Mouse (Mus musculus): Measurements from ENCODE around the gene Saysd1. TPM values are rescaled to one million over a fixed set of nuclear protein-coding genes. Genes with fewer than 3 reads are reported as not detected.

The Saysd1 gene
- polyA plus RNA-seq, 1 experiment from 2014 or later, result 14.6 TPM

- Histone ChIP-seq H3K36me3 (ENCODE audit: control insufficient read depth, insufficient read depth, low read length) (no peaks in the 10 kb centered on the region), H3K4me2 (ENCODE audit: low read depth, low read length) (no peak overlapping the region), H3K27ac (replicated peaks; ENCODE audit: low read depth, low read length) (no peak overlapping the region), H3K9ac (ENCODE audit: low read depth, low read length) (no peak overlapping the region), H3K27me3 (replicated peaks; ENCODE audit: control insufficient read depth, insufficient read depth, low read length) (no peaks in the 10 kb centered on the region), H3K9me3 (ENCODE audit: control insufficient read depth, low read length) (no peaks in the 10 kb centered on the region), H3K4me1 (ENCODE audit: control insufficient read depth, insufficient read depth, low read length) (peaks cover 12% of the 10 kb centered on the region; the same call in 1 of the 2 replicates), H3K4me3 (ENCODE audit: low read depth, low read length) (no peak overlapping the region)
- ATAC-seq (ENCODE audit: low read depth) (no peak), DNase-seq (ENCODE audit: low spot score) (no peak)
- 54% methylated on average over 10 of the region's 10 CpGs for WGBS
These were observed 17.4 kb upstream of the Saysd1 start for GRCm38 (mm10) chr14:20155718-20156117.

GRCm38 (mm10) chr14:20154937-20155336 lies 16.6 kb upstream of the Saysd1 start:
- no peak overlapping the region for H3K4me2 ChIP-seq (ENCODE audit: low read depth, low read length)
- no peak for ATAC-seq (ENCODE audit: low read depth)
- H3K9me3 ChIP-seq (ENCODE audit: control insufficient read depth, low read length), result no peaks in the 10 kb centered on the region
- 83% methylated on average over 4 of the region's 4 CpGs for WGBS
- H3K36me3 ChIP-seq (ENCODE audit: control insufficient read depth, insufficient read depth, low read length), result no peaks in the 10 kb centered on the region
- H3K9ac ChIP-seq (ENCODE audit: low read depth, low read length), result no peak overlapping the region
- H3K4me3 ChIP-seq (ENCODE audit: low read depth, low read length), result no peak overlapping the region
- DNase-seq (ENCODE audit: low spot score), result no peak
- H3K27me3 ChIP-seq (replicated peaks; ENCODE audit: control insufficient read depth, insufficient read depth, low read length), result no peaks in the 10 kb centered on the region
- H3K4me1 ChIP-seq (ENCODE audit: control insufficient read depth, insufficient read depth, low read length), result peaks cover 12% of the 10 kb centered on the region; the same call in 1 of the 2 replicates
- no peak overlapping the region for H3K27ac ChIP-seq (replicated peaks; ENCODE audit: low read depth, low read length)

DNA sequence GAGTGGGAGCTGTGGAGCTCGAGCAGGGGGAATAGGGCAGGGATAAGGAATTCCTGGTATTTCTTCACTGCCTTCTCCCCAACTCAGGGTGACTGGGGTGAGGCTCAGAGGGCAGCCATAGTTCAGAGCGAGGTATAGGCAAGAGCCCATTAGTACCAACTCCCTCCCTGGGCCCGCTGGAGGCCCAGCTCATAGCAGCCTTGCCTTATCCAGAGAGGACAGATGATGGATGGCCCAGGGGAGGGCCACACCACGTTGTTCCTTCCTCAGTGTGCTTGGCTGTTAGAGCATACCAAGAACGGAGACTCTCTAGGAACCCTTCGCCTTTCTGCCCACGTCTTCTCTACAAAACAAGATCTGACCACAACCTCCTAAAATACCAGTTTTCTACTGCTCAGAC lies 15.9 kb upstream of the Saysd1 start:
- Histone ChIP-seq H3K36me3 (ENCODE audit: control insufficient read depth, insufficient read depth, low read length) (no peaks in the 10 kb centered on the region), H3K27me3 (replicated peaks; ENCODE audit: control insufficient read depth, insufficient read depth, low read length) (no peaks in the 10 kb centered on the region), H3K4me3 (ENCODE audit: low read depth, low read length) (no peak overlapping the region), H3K4me2 (ENCODE audit: low read depth, low read length) (no peak overlapping the region), H3K4me1 (ENCODE audit: control insufficient read depth, insufficient read depth, low read length) (peaks cover 8% of the 10 kb centered on the region; the same call in 1 of the 2 replicates), H3K27ac (replicated peaks; ENCODE audit: low read depth, low read length) (no peak overlapping the region), H3K9me3 (ENCODE audit: control insufficient read depth, low read length) (no peaks in the 10 kb centered on the region), H3K9ac (ENCODE audit: low read depth, low read length) (no peak overlapping the region)
- ATAC-seq (ENCODE audit: low read depth) (no peak), DNase-seq (ENCODE audit: low spot score) (no peak)
- 54% methylated on average over 7 of the region's 7 CpGs for WGBS

DNA sequence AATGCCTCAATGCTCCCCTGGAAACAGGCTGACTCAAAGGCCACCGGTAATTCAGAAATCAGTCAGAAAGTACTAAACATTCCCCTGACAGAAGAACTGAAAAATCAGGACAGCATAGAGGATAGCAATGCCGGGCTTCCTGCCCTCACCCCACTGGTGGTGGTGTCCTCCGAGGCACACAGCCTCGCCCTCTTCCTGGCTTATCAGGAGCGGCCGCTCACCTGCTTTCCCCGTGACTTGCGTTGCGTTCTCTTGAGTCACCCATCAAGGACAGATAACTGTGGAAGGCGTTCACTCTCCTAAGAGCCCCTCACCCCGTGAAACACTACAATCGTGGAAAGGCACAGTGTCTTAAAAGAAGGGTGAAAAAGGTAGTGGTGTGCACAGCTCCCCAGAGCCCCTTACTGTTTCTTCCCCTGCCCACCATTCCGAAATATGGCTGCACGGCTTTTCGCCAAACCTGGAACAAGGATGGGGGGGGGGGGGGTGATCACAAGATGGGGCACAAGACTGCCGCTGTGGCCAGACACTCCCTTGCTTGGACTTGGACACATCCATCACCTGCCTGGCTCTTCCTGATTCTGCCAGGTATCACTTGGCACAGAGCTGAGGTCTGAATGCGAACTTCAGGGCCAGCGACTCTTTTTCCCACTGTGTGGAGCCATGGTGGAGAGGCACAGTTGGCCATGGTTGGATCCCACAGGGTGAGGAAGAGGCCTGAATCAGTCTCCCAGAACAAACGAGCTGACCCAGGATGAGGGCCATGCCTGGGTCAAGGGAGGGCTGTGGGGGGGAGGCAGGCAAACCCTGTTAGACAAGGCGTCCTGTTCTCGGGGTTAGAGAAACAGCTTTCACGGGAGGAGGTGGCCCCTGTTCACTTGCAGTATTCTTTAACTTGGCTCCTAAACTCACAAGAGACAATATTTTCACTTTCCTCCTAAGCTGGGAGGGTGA lies 11.1 kb upstream of the Saysd1 start:
- no peak overlapping the region for H3K4me2 ChIP-seq (ENCODE audit: low read depth, low read length)
- no peaks in the 10 kb centered on the region for H3K9me3 ChIP-seq (ENCODE audit: control insufficient read depth, low read length)
- H3K27me3 ChIP-seq (replicated peaks; ENCODE audit: control insufficient read depth, insufficient read depth, low read length), result no peaks in the 10 kb centered on the region
- peaks cover 6% of the 10 kb centered on the region; the same call in 1 of the 2 replicates for H3K4me1 ChIP-seq (ENCODE audit: control insufficient read depth, insufficient read depth, low read length)
- 87% methylated on average over 20 of the region's 22 CpGs for WGBS
- no peak overlapping the region for H3K27ac ChIP-seq (replicated peaks; ENCODE audit: low read depth, low read length)
- H3K9ac ChIP-seq (ENCODE audit: low read depth, low read length), result no peak overlapping the region
- no peak for ATAC-seq (ENCODE audit: low read depth)
- no peak for DNase-seq (ENCODE audit: low spot score)
- H3K4me3 ChIP-seq (ENCODE audit: low read depth, low read length), result no peak overlapping the region
- H3K36me3 ChIP-seq (ENCODE audit: control insufficient read depth, insufficient read depth, low read length), result no peaks in the 10 kb centered on the region

- H3K4me1 ChIP-seq (ENCODE audit: control insufficient read depth, insufficient read depth, low read length), result no peaks in the 10 kb centered on the region
- H3K36me3 ChIP-seq (ENCODE audit: control insufficient read depth, insufficient read depth, low read length), result no peaks in the 10 kb centered on the region
- ATAC-seq (ENCODE audit: low read depth) (no peak), DNase-seq (ENCODE audit: low spot score) (no peak)
- WGBS, result 92% methylated on average over 11 of the region's 11 CpGs
- no peak overlapping the region for H3K4me3 ChIP-seq (ENCODE audit: low read depth, low read length)
- H3K27ac ChIP-seq (replicated peaks; ENCODE audit: low read depth, low read length), result no peak overlapping the region
- H3K4me2 ChIP-seq (ENCODE audit: low read depth, low read length), result no peak overlapping the region
- H3K9me3 ChIP-seq (ENCODE audit: control insufficient read depth, low read length), result no peaks in the 10 kb centered on the region
- no peak overlapping the region for H3K9ac ChIP-seq (ENCODE audit: low read depth, low read length)
- no peaks in the 10 kb centered on the region for H3K27me3 ChIP-seq (replicated peaks; ENCODE audit: control insufficient read depth, insufficient read depth, low read length)
These were observed 10.2 kb upstream of the Saysd1 start for GRCm38 (mm10) chr14:20148514-20148913.

DNA sequence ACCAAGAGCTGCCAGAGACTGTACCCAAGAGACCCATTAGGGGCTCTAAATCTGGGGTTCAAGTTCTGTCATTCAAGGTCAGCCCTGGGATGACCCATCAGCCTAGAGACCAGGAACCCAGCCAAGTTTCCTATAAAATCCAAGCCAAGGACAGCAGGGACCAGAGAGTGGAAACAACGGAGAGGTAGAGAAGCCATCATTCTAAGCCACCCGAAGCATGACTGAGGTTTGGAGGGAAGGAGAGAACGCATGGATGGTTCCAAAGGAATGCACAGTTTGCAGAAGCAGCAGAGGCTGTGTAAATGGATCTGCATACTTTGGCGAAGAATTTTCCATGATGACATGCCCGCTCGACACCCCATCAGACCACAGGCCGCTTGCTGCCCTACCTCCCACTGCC lies 9.5 kb upstream of the Saysd1 start:
- Histone ChIP-seq H3K4me3 (ENCODE audit: low read depth, low read length) (no peak overlapping the region), H3K9me3 (ENCODE audit: control insufficient read depth, low read length) (no peaks in the 10 kb centered on the region), H3K27ac (replicated peaks; ENCODE audit: low read depth, low read length) (no peak overlapping the region), H3K4me1 (ENCODE audit: control insufficient read depth, insufficient read depth, low read length) (no peaks in the 10 kb centered on the region), H3K36me3 (ENCODE audit: control insufficient read depth, insufficient read depth, low read length) (no peaks in the 10 kb centered on the region), H3K4me2 (ENCODE audit: low read depth, low read length) (no peak overlapping the region), H3K27me3 (replicated peaks; ENCODE audit: control insufficient read depth, insufficient read depth, low read length) (no peaks in the 10 kb centered on the region), H3K9ac (ENCODE audit: low read depth, low read length) (no peak overlapping the region)
- DNase-seq (ENCODE audit: low spot score) (peak; percentile 17), ATAC-seq (ENCODE audit: low read depth) (no peak)
- WGBS, result 78% methylated on average over 7 of the region's 7 CpGs

DNA sequence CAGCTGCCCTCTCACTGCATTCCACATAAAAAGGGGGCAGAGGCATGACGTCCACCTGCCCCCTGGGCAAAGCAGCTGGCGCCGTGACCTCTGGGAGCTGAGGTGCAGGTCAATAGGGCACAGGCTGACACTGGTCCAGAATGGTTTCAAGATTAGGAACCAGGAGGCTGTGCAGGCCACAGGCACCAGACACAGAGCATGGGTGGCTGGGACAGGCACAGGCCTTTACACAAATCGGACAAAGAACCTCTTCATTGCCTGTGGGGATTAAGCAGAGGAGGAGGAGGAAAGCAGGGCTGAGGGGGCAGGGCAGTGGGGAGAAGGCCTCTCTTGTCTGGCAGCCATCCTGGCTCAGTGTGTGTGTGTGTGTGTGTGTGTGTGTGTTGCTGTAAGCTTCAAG lies 5.8 kb upstream of the Saysd1 start:
- Histone ChIP-seq H3K27me3 (replicated peaks; ENCODE audit: control insufficient read depth, insufficient read depth, low read length) (no peaks in the 10 kb centered on the region), H3K36me3 (ENCODE audit: control insufficient read depth, insufficient read depth, low read length) (0 out of 2 replicates have a peak, but pooled peaks cover 7% of the 10 kb centered on the region), H3K9ac (ENCODE audit: low read depth, low read length) (no peak overlapping the region), H3K9me3 (ENCODE audit: control insufficient read depth, low read length) (no peaks in the 10 kb centered on the region), H3K4me2 (ENCODE audit: low read depth, low read length) (no peak overlapping the region), H3K4me1 (ENCODE audit: control insufficient read depth, insufficient read depth, low read length) (no peaks in the 10 kb centered on the region), H3K4me3 (ENCODE audit: low read depth, low read length) (no peak overlapping the region), H3K27ac (replicated peaks; ENCODE audit: low read depth, low read length) (no peak overlapping the region)
- ATAC-seq (ENCODE audit: low read depth), result peak; percentile 47; the same call in 1 of the 2 replicates
- 33% methylated on average over 4 of the region's 4 CpGs for WGBS
- DNase-seq (ENCODE audit: low spot score), result peak; percentile 22

DNA sequence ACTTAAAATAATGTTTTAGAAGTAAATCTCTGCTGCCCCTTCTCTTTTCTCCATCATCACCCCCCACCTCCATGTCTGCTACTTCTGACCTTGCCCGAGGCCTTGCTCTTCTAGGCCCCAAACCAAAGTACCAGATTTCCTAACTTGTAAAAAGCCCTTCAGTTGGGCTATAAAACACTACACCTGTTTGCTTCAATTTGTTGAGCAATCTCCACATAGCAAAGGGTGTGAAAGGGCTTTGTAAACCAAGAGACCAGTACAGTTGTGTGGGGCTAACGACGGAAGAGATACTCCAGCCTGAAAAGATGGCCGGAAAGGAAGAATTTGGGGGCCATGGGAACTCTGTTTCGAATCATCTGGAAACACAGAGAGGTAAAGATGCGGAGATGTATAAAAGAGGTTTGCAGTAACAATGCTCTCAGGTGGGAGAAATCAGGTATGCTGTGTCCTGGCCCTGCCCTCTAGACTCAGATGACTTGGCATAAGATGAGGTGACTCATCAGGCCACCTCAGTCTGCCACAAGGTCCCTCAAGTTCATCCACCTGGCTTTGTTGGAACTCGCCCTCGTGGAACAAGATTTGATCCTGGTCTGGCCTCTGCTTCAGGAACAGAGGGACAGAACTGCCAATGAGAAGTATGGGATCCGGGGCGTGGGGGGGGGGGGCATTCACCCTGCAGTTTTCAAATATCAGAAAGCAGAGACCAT lies 3.2 kb downstream of the Saysd1 start:
- no peaks in the 10 kb centered on the region for H3K27me3 ChIP-seq (replicated peaks; ENCODE audit: control insufficient read depth, insufficient read depth, low read length)
- no peak overlapping the region for H3K9ac ChIP-seq (ENCODE audit: low read depth, low read length)
- H3K27ac ChIP-seq (replicated peaks; ENCODE audit: low read depth, low read length), result no peak overlapping the region
- DNase-seq (ENCODE audit: low spot score) (no peak), ATAC-seq (ENCODE audit: low read depth) (no peak)
- no peaks in the 10 kb centered on the region for H3K4me1 ChIP-seq (ENCODE audit: control insufficient read depth, insufficient read depth, low read length)
- H3K4me3 ChIP-seq (ENCODE audit: low read depth, low read length), result no peak overlapping the region
- WGBS, result 85% methylated on average over 10 of the region's 10 CpGs
- H3K9me3 ChIP-seq (ENCODE audit: control insufficient read depth, low read length), result no peaks in the 10 kb centered on the region
- no peak overlapping the region for H3K4me2 ChIP-seq (ENCODE audit: low read depth, low read length)
- H3K36me3 ChIP-seq (ENCODE audit: control insufficient read depth, insufficient read depth, low read length), result no peaks in the 10 kb centered on the region
